Mouse (Mus musculus) midbrain, embryonic 11.5 days (tissue): Measurements from ENCODE around the gene Cyb5r3. TPM values are rescaled to one million over a fixed set of nuclear protein-coding genes. Genes with fewer than 3 reads are reported as not detected.
A peak's percentile ranks its signal among the peaks of the same experiment; 100 is the strongest.

ENCODE experiments used
- ATAC-seq: fragments of 200-750 bp; cut with Nextera tagmentation; 2 replicates; pipeline ENCODE4 v1.8.0; 2017; ENCODE audit warnings: moderate TSS enrichment, moderate library complexity; ENCODE audit not compliant: low FRiP score
- DNase-seq: peaks from one replicate; pipeline ENCODE4 v3.0.0; 2015; ENCODE audit warnings: low spot score; ENCODE audit errors: missing footprints
- H3K27ac ChIP-seq: fragments of 300-500 bp; sonication (generic); 2 replicates; pipeline ENCODE4 v1.5.1; 2014; ENCODE audit warnings: low read depth, low read length
- H3K27me3 ChIP-seq: fragments of 300-500 bp; sonication (generic); 2 replicates; pipeline ENCODE4 v1.6.1; 2014; ENCODE audit warnings: mild to moderate bottlenecking, low read length, moderate library complexity, mixed read lengths; ENCODE audit not compliant: control insufficient read depth, insufficient read depth
- H3K36me3 ChIP-seq: fragments of 300-500 bp; sonication (generic); 2 replicates; pipeline ENCODE4 v1.6.1; 2014; ENCODE audit warnings: mild to moderate bottlenecking, low read length, moderate library complexity, mixed read lengths; ENCODE audit not compliant: control insufficient read depth, insufficient read depth
- H3K4me1 ChIP-seq: fragments of 300-500 bp; sonication (generic); 2 replicates; pipeline ENCODE4 v1.6.1; 2014; ENCODE audit warnings: low read length; ENCODE audit not compliant: control insufficient read depth, insufficient read depth
- H3K4me2 ChIP-seq: fragments of 300-500 bp; sonication (generic); 2 replicates; pipeline ENCODE4 v1.6.1; 2014; ENCODE audit warnings: mild to moderate bottlenecking, moderate library complexity
- H3K4me3 ChIP-seq: fragments of 300-500 bp; sonication (generic); 2 replicates; pipeline ENCODE4 v1.5.1; 2014; ENCODE audit warnings: low read depth, low read length
- H3K9ac ChIP-seq: fragments of 300-500 bp; sonication (generic); 2 replicates; pipeline ENCODE4 v1.6.1; 2014; ENCODE audit warnings: low read length
- H3K9me3 ChIP-seq: fragments of 300-500 bp; sonication (generic); 2 replicates; pipeline ENCODE4 v1.6.1; 2016; ENCODE audit warnings: low read length; ENCODE audit not compliant: control insufficient read depth
- WGBS: fragments of 180-500 bp; shearing (Covaris S2); extraction: QIAGEN DNeasy Blood & Tissue Kit; methylation state at CpG from one replicate; pipeline ENCODE4 v1.1.7; 2014; 5-methylcytosine and 5-hydroxymethylcytosine counted together
- polyA plus RNA-seq: library from polyadenylated mRNA; unstranded; fragments of >200 nt; fragmentation: Nextera tagmentation; extraction: Ambion mirVana; gene quantifications from 2 replicates; pipeline ENCODE4 v1.2.1, GENCODE M21; 2014

The Cyb5r3 gene
- polyA plus RNA-seq, 1 experiment from 2014 or later, result 156 TPM

GRCm38 (mm10) chr15:83171712-83172481 lies 495 bp downstream of the Cyb5r3 start:
- H3K9me3 ChIP-seq, result no peaks in the 10 kb centered on the region
- ATAC-seq (peak; percentile 97), DNase-seq (peak; percentile 100)
- no peaks in the 10 kb centered on the region for H3K27me3 ChIP-seq
- peak overlapping the region; percentile 88 for H3K9ac ChIP-seq
- H3K36me3 ChIP-seq, result no peaks in the 10 kb centered on the region
- 1% methylated on average over 67 of the region's 67 CpGs for WGBS
- H3K4me3 ChIP-seq, result peak overlapping the region; percentile 85
- peak overlapping the region; percentile 95 for H3K4me2 ChIP-seq
- H3K27ac ChIP-seq, result peak overlapping the region; percentile 72
- peaks cover 10% of the 10 kb centered on the region for H3K4me1 ChIP-seq

- peak; percentile 77 for DNase-seq
- Histone ChIP-seq H3K4me2 (peak overlapping the region; percentile 95), H3K9me3 (no peaks in the 10 kb centered on the region), H3K27ac (no peak overlapping the region), H3K4me1 (peaks cover 10% of the 10 kb centered on the region), H3K36me3 (no peaks in the 10 kb centered on the region), H3K27me3 (no peaks in the 10 kb centered on the region), H3K9ac (peak overlapping the region; percentile 88), H3K4me3 (peak overlapping the region; percentile 85)
- WGBS, result 66% methylated on average over 8 of the region's 8 CpGs
- no peak for ATAC-seq
Observed at GRCm38 (mm10) chr15:83170956-83171659, 1.3 kb downstream of the Cyb5r3 start.

DNA sequence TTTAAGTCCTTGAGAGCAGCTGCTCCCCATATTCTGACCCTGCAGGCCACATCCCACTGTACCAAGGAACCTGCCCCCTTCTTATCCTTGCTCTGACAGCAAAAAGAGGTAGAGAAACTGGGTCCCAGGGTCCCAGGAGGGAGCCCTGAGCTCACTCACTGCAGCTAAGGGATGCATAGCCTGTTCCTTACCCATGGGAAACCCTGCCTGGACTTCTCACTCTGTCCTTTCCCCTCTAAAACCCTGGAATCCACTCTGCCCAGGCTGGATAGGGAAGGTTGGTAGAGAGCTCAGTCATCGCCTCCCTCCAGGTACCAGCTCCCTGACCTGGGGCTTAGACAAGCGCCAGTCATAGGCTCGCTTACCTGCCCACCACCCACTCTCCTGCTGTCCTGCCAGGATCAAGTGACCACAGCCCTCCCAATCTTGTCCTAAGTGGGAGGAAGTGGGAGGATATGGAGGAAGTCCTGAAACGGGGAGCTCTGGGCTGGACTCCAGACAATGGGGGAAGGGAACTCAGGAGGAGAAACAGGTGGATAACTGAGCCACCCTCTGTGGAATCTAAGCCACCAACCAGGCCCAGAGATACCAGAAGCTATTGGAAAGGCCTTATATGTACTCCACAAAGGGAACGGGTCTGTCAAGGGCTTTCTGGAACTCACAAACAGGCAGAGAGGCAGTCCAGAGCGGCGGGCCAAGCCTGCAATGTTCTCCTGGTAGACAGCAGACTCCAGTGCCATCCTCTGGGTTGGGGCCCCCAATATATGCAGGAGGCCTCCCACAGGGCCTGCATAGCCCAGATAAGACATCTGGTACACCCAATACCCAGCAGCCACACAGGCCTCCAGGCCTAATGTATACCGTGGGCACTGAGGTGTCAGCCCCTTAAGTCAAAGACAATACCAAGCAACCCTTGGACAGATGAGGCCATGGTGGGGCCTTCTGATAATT lies 2.3 kb downstream of the Cyb5r3 start:
- 91% methylated on average over 8 of the region's 8 CpGs for WGBS
- DNase-seq (peak; percentile 57), ATAC-seq (no peak)
- peaks cover 10% of the 10 kb centered on the region for H3K4me1 ChIP-seq
- H3K36me3 ChIP-seq, result no peaks in the 10 kb centered on the region
- H3K9ac ChIP-seq, result no peak overlapping the region
- H3K27ac ChIP-seq, result no peak overlapping the region
- H3K9me3 ChIP-seq, result no peaks in the 10 kb centered on the region
- no peak overlapping the region for H3K4me3 ChIP-seq
- H3K27me3 ChIP-seq, result no peaks in the 10 kb centered on the region
- no peak overlapping the region for H3K4me2 ChIP-seq

DNA sequence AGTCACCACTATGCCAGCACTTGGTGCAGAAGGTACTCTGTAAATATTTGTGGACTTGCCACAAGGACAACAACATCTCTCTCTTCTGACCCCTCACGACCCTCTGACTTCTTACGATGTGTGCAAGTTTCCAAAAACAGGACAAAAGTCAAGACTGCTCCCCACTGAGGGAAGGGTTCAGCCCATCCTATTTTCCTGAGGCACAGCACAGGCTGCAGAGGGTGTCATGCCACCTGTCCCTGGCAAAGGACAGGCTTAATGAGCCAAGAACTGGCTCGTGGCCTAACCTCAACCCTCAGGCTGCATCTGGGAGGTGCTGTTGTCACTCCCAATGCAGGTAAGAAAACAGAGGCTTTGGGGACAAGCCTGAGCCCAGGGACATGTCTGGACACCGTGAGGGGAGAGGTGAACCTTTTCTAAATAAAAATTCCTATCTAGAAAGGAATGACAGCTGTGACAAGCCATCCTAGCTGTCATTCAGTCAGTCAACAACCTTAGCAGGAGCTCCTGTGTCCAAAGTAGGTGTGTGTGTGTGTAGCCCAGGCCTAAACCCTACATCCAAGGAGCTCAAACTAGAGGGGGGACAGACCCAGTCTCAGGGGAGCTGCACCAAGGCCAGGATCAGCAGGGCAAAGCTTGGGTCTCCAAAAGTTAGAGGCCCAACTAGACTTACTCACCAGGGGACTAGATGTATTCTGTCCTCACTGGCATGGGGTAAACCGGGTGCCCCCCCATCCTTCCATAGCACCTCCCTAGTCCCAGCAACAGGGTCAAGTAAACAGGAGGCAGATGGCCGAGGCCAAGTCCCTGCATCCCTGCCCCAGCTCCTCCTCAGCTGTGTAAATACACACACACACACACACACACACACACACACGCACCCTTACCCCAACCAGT lies 3.3 kb downstream of the Cyb5r3 start:
- Histone ChIP-seq H3K27ac (no peak overlapping the region), H3K9ac (no peak overlapping the region), H3K4me1 (peaks cover 10% of the 10 kb centered on the region), H3K4me2 (no peak overlapping the region), H3K4me3 (no peak overlapping the region), H3K9me3 (no peaks in the 10 kb centered on the region), H3K27me3 (no peaks in the 10 kb centered on the region), H3K36me3 (no peaks in the 10 kb centered on the region)
- ATAC-seq (no peak), DNase-seq (peak; percentile 49)
- 78% methylated on average over 7 of the region's 7 CpGs for WGBS

DNA sequence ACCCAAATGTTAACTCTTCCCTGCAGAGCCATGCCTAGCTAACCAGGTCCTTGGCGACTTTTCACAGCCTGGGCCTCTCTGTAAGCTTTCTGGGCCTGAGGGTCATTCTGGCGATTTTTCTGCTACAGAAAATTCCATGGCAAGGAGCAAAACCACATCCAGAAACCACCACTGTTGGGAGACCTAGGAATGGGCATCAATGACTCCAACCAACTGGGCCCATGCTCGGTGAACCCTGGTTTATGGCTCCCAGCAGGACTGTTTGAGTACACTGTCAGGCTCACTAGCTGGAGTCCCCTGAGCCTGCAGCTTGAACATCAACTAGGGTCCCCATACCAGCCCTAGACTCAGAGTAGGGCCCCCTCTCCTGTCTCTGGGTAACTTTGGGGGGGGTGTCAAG lies 4.1 kb downstream of the Cyb5r3 start:
- Histone ChIP-seq H3K4me2 (no peak overlapping the region), H3K27ac (no peak overlapping the region), H3K9me3 (no peaks in the 10 kb centered on the region), H3K4me1 (peaks cover 10% of the 10 kb centered on the region), H3K27me3 (no peaks in the 10 kb centered on the region), H3K36me3 (no peaks in the 10 kb centered on the region), H3K9ac (no peak overlapping the region), H3K4me3 (no peak overlapping the region)
- no peak for ATAC-seq
- DNase-seq, result peak; percentile 57
- WGBS, result 88% methylated on average over 3 of the region's 3 CpGs

- H3K9me3 ChIP-seq, result no peaks in the 10 kb centered on the region
- H3K4me1 ChIP-seq, result peaks cover 7% of the 10 kb centered on the region
- H3K27me3 ChIP-seq, result no peaks in the 10 kb centered on the region
- no peak overlapping the region for H3K9ac ChIP-seq
- H3K27ac ChIP-seq, result no peak overlapping the region
- H3K4me2 ChIP-seq, result no peak overlapping the region
- H3K4me3 ChIP-seq, result no peak overlapping the region
- H3K36me3 ChIP-seq, result no peaks in the 10 kb centered on the region
- 92% methylated on average over 8 of the region's 8 CpGs for WGBS
- ATAC-seq (no peak), DNase-seq (peak; percentile 17)
Observed at GRCm38 (mm10) chr15:83167550-83168065, 4.8 kb downstream of the Cyb5r3 start.

GRCm38 (mm10) chr15:83167126-83167525 lies 5.3 kb downstream of the Cyb5r3 start:
- peak; percentile 23 for DNase-seq
- Histone ChIP-seq H3K36me3 (no peaks in the 10 kb centered on the region), H3K27me3 (no peaks in the 10 kb centered on the region), H3K4me3 (no peak overlapping the region), H3K4me1 (peaks cover 6% of the 10 kb centered on the region), H3K4me2 (no peak overlapping the region), H3K27ac (no peak overlapping the region), H3K9me3 (no peaks in the 10 kb centered on the region), H3K9ac (no peak overlapping the region)
- ATAC-seq, result no peak
- WGBS, result 91% methylated on average over 5 of the region's 5 CpGs

DNA sequence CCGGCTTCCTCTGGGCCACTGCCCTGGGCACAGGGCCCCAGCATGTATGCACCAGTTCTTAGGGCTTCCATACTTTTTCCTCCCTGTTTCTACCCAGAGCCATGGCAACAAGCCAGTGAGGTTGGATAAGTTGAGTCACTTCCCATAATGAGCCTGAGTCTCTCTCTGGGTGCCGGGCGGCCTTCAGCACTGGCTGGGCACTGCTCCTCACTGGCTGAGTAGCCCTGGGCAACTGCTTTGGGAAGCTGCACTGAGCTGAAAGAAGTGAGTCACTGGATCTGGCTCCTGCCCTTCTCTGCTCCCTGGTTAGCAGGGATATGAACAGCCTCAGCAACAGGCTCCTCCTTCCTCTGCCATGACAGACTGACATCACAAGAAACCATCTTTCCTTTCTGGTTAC lies 5.8 kb downstream of the Cyb5r3 start:
- no peak overlapping the region for H3K4me3 ChIP-seq
- no peaks in the 10 kb centered on the region for H3K9me3 ChIP-seq
- H3K27me3 ChIP-seq, result no peaks in the 10 kb centered on the region
- H3K27ac ChIP-seq, result no peak overlapping the region
- peaks cover 8% of the 10 kb centered on the region for H3K4me1 ChIP-seq
- DNase-seq (no peak), ATAC-seq (no peak)
- no peak overlapping the region for H3K9ac ChIP-seq
- 87% methylated on average over 3 of the region's 3 CpGs for WGBS
- no peak overlapping the region for H3K4me2 ChIP-seq
- no peaks in the 10 kb centered on the region for H3K36me3 ChIP-seq
